Mouse (Mus musculus): ENCODE results near the gene Matn3. TPM values are rescaled to one million over a fixed set of nuclear protein-coding genes. Genes with fewer than 3 reads are reported as not detected.
A peak's percentile ranks its signal among the peaks of the same experiment; 100 is the strongest.

Gene Matn3
- polyA plus RNA-seq, 1 experiment: 0.04 TPM

- H3K36me3 ChIP-seq (ENCODE audit: control insufficient read depth, insufficient read depth, low read length): no peaks in the 10 kb centered on the region
- no peak overlapping the region for H3K4me3 ChIP-seq (ENCODE audit: extremely low read depth, insufficient read depth, insufficient read length)
- TF ChIP-seq POLR2A (IDR thresholded peaks at IDR 0.05; ENCODE audit: low read depth, low read length) (no peak), CTCF (IDR thresholded peaks at IDR 0.05; ENCODE audit: extremely low read depth, insufficient read depth, insufficient read length, insufficient replicate concordance) (no peak)
- no peaks in the 10 kb centered on the region; the same call in 1 of the 2 replicates for H3K4me1 ChIP-seq (ENCODE audit: control insufficient read depth, insufficient read depth, insufficient read length)
- no peaks in the 10 kb centered on the region for H3K27me3 ChIP-seq (ENCODE audit: control insufficient read depth, insufficient read depth, low read length)
- 36% methylated on average over 4 of the region's 4 CpGs for WGBS
- no peak overlapping the region for H3K27ac ChIP-seq (ENCODE audit: insufficient read depth, low read length)
- peak in 1 of 2 experiments; percentile 11 for DNase-seq (ENCODE audit: low read depth in 1 of 2, low spot score in 2 of 2)
Observed at GRCm38 (mm10) chr12:8998318-8998717, 50.6 kb downstream of the Matn3 start.

DNA sequence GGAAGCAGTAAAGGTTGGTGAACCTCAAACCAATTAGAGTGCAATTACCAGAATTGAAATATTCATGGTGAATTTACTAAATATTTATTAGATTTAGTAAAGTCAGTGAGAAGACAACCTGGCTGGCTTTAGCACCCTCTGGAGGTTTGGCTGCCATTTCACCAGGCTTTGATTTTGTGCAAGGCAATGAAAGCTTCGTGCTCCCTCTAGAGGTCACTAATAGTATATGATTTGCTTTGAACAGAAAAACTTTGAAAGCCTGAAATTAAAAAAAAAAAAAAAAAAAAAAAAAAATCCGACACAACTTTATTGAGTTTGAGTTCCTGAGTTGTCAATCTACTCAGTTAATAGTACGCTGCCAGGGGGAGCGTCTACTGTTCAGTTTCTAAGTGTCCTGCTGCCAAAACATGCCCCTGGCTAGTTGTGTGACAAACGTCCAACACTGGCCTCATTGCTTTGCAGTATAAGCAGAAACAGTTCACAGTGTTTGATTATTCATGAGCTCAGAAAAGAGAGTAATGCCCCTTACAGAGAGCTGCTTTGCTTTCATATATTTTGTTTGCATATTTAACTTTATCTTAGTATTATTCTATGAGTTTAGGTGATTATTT, 54.4 kb downstream of the Matn3 start:
- Histone ChIP-seq H3K4me3 (ENCODE audit: extremely low read depth, insufficient read depth, insufficient read length) (no peak overlapping the region), H3K27ac (ENCODE audit: insufficient read depth, low read length) (no peak overlapping the region), H3K36me3 (ENCODE audit: control insufficient read depth, insufficient read depth, low read length) (no peaks in the 10 kb centered on the region), H3K27me3 (ENCODE audit: control insufficient read depth, insufficient read depth, low read length) (no peaks in the 10 kb centered on the region), H3K4me1 (ENCODE audit: control insufficient read depth, insufficient read depth, insufficient read length) (no peaks in the 10 kb centered on the region)
- DNase-seq (ENCODE audit: low read depth in 1 of 2, low spot score in 2 of 2): peak; percentile 41 to 64
- no peak for TF ChIP-seq POLR2A (IDR thresholded peaks at IDR 0.05; ENCODE audit: low read depth, low read length)
- peak; percentile 64; the same call in 1 of the 2 replicates for TF ChIP-seq CTCF (IDR thresholded peaks at IDR 0.05; ENCODE audit: extremely low read depth, insufficient read depth, insufficient read length, insufficient replicate concordance)
- 16% methylated on average over 5 of the region's 5 CpGs for WGBS

DNA sequence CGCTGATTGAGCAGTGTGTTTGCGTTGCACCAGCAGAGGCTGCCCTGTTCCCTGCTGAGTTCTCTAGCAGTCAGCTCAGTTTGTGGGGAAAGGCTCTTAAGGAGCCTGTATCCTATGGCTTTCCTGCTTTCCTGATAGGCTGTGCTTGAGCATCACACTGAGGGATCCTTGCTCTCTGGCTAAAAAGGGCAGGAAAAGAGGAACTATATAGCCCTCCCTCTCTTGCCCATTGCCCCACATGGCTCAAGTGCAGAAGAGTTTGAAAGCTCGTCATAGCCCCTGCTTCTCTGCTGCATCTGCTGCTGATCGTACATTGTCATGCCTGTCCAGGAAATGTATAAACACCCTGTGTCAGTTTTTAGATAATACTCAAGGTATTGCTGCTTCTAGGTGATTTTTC, 59.4 kb downstream of the Matn3 start:
- no peaks in the 10 kb centered on the region for H3K36me3 ChIP-seq (ENCODE audit: control insufficient read depth, insufficient read depth, low read length)
- DNase-seq (ENCODE audit: low read depth in 1 of 2, low spot score in 2 of 2): no peak
- H3K27ac ChIP-seq (ENCODE audit: insufficient read depth, low read length): no peak overlapping the region
- TF ChIP-seq CTCF (IDR thresholded peaks at IDR 0.05; ENCODE audit: extremely low read depth, insufficient read depth, insufficient read length, insufficient replicate concordance): no peak
- TF ChIP-seq POLR2A (IDR thresholded peaks at IDR 0.05; ENCODE audit: low read depth, low read length): no peak
- H3K4me1 ChIP-seq (ENCODE audit: control insufficient read depth, insufficient read depth, insufficient read length): no peaks in the 10 kb centered on the region
- no peaks in the 10 kb centered on the region for H3K27me3 ChIP-seq (ENCODE audit: control insufficient read depth, insufficient read depth, low read length)
- 27% methylated on average over 4 of the region's 4 CpGs for WGBS
- no peak overlapping the region for H3K4me3 ChIP-seq (ENCODE audit: extremely low read depth, insufficient read depth, insufficient read length)

- 91% methylated on average over 6 of the region's 6 CpGs for WGBS
- no peaks in the 10 kb centered on the region for H3K36me3 ChIP-seq (ENCODE audit: control insufficient read depth, insufficient read depth, low read length)
- DNase-seq (ENCODE audit: low read depth in 1 of 2, low spot score in 2 of 2): no peak
- TF ChIP-seq CTCF (IDR thresholded peaks at IDR 0.05; ENCODE audit: extremely low read depth, insufficient read depth, insufficient read length, insufficient replicate concordance) (no peak), POLR2A (IDR thresholded peaks at IDR 0.05; ENCODE audit: low read depth, low read length) (no peak)
- H3K4me3 ChIP-seq (ENCODE audit: extremely low read depth, insufficient read depth, insufficient read length): no peak overlapping the region
- no peak overlapping the region for H3K27ac ChIP-seq (ENCODE audit: insufficient read depth, low read length)
- no peaks in the 10 kb centered on the region for H3K4me1 ChIP-seq (ENCODE audit: control insufficient read depth, insufficient read depth, insufficient read length)
- H3K27me3 ChIP-seq (ENCODE audit: control insufficient read depth, insufficient read depth, low read length): no peaks in the 10 kb centered on the region
Observed at GRCm38 (mm10) chr12:9007811-9008210, 60.1 kb downstream of the Matn3 start.

DNA sequence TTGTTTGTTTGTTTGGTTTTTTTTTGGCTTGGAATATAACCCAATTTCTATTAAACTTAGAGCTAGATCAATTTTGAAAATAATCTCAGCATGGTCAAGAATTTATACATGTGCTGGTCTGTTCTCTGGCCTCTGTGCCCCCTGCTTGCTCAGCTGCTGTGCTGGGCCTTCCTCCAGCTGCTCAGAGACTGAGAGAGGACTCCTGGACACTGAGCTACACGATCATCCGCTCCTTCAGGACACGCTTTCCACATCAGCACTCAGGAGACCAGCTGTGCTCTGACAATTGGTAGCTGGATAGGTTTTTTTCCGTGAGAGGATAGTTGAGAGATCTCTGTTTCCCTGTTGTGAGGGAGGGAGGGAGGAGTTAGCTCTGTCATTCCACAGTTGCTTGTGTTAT, 62.6 kb downstream of the Matn3 start:
- DNase-seq (ENCODE audit: low read depth in 1 of 2, low spot score in 2 of 2): no peak
- WGBS: 89% methylated on average over 4 of the region's 4 CpGs
- H3K27ac ChIP-seq (ENCODE audit: insufficient read depth, low read length): no peak overlapping the region
- TF ChIP-seq POLR2A (IDR thresholded peaks at IDR 0.05; ENCODE audit: low read depth, low read length) (no peak), CTCF (IDR thresholded peaks at IDR 0.05; ENCODE audit: extremely low read depth, insufficient read depth, insufficient read length, insufficient replicate concordance) (no peak)
- no peaks in the 10 kb centered on the region for H3K4me1 ChIP-seq (ENCODE audit: control insufficient read depth, insufficient read depth, insufficient read length)
- H3K27me3 ChIP-seq (ENCODE audit: control insufficient read depth, insufficient read depth, low read length): no peaks in the 10 kb centered on the region
- H3K4me3 ChIP-seq (ENCODE audit: extremely low read depth, insufficient read depth, insufficient read length): no peak overlapping the region
- H3K36me3 ChIP-seq (ENCODE audit: control insufficient read depth, insufficient read depth, low read length): no peaks in the 10 kb centered on the region

DNA sequence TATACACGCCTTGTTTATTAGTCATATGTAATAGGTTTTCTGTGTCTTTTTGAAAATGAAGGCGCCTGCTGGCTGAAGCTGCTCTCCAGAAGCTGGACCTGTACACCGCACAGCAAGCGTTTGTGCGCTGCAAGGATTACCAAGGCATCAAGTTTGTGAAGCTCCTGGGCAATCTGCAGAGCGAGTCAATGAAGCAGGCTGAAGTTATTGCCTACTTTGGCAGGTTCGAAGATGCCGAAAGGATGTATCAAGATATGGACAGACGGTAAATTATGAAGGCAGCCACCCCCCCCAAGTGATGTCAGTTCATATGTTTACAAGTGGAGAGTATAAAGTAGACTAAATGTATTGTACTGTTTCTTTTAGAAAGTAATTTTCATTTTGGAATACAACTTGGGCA, 68.6 kb downstream of the Matn3 start:
- 95% methylated on average over 9 of the region's 9 CpGs for WGBS
- Histone ChIP-seq H3K4me1 (ENCODE audit: control insufficient read depth, insufficient read depth, insufficient read length) (no peaks in the 10 kb centered on the region), H3K27me3 (ENCODE audit: control insufficient read depth, insufficient read depth, low read length) (no peaks in the 10 kb centered on the region), H3K27ac (ENCODE audit: insufficient read depth, low read length) (no peak overlapping the region), H3K36me3 (ENCODE audit: control insufficient read depth, insufficient read depth, low read length) (no peaks in the 10 kb centered on the region), H3K4me3 (ENCODE audit: extremely low read depth, insufficient read depth, insufficient read length) (no peak overlapping the region)
- no peak for TF ChIP-seq CTCF (IDR thresholded peaks at IDR 0.05; ENCODE audit: extremely low read depth, insufficient read depth, insufficient read length, insufficient replicate concordance)
- no peak for TF ChIP-seq POLR2A (IDR thresholded peaks at IDR 0.05; ENCODE audit: low read depth, low read length)
- DNase-seq (ENCODE audit: low read depth in 1 of 2, low spot score in 2 of 2): no peak

GRCm38 (mm10) chr12:9020431-9020830, 72.7 kb downstream of the Matn3 start:
- whole genome bisulfite sequencing: 96% methylated on average over 8 of the region's 8 CpGs
- H3K36me3 ChIP-seq (ENCODE audit: control insufficient read depth, insufficient read depth, low read length): no peaks in the 10 kb centered on the region
- H3K4me1 ChIP-seq (ENCODE audit: control insufficient read depth, insufficient read depth, insufficient read length): no peaks in the 10 kb centered on the region
- no peaks in the 10 kb centered on the region for H3K27me3 ChIP-seq (ENCODE audit: control insufficient read depth, insufficient read depth, low read length)
- no peak overlapping the region for H3K27ac ChIP-seq (ENCODE audit: insufficient read depth, low read length)
- no peak overlapping the region for H3K4me3 ChIP-seq (ENCODE audit: extremely low read depth, insufficient read depth, insufficient read length)
- no peak for DNase-seq (ENCODE audit: low read depth in 1 of 2, low spot score in 2 of 2)
- TF ChIP-seq POLR2A (IDR thresholded peaks at IDR 0.05; ENCODE audit: low read depth, low read length): no peak
- TF ChIP-seq CTCF (IDR thresholded peaks at IDR 0.05; ENCODE audit: extremely low read depth, insufficient read depth, insufficient read length, insufficient replicate concordance): no peak

Data from spleen, adult 2 months (tissue).